ENCODE assay signal across 12 mouse cellular contexts in genomic region chr7:45635711-45636688, GRCm38 (mm10). TPM values are rescaled to one million over a fixed set of nuclear protein-coding genes. Genes with fewer than 3 reads are reported as not detected.
A peak's percentile ranks its signal among the peaks of the same experiment; 100 is the strongest.
DNase-seq lines count a peak whose midpoint lies in the region; ATAC-seq and TF ChIP-seq lines count a peak whose summit lies in the region.
"Had no signal": no experiment of that assay in that cellular context is flagged by ENCODE, and none has a peak within 500 bp of the region (broad histone marks: within the 10 kb centered on the region; RNA-seq: fewer than 3 reads in every experiment).

No protein-coding gene starts in this region.

- H3K9me3 ChIP-seq in kidney, postnatal 0 days (replicated peaks; ENCODE audit: low read length): no peaks in the 10 kb centered on the region
- H3K9me3 ChIP-seq: forebrain, embryonic 15.5 days had no signal

- no peaks in the 10 kb centered on the region for H3K27me3 ChIP-seq in kidney, postnatal 0 days (ENCODE audit: insufficient read depth, low read length)
- H3K27me3 ChIP-seq: forebrain, embryonic 15.5 days had no signal

- 0 out of 2 replicates have a peak, but pooled peaks cover 4% of the 10 kb centered on the region for H3K36me3 ChIP-seq in kidney, postnatal 0 days (ENCODE audit: insufficient read depth, low read length)

- 0 out of 2 replicates have a peak overlapping the region, but pooled peaks have one; percentile 18 for H3K27ac ChIP-seq in layer of hippocampus, adult 2 months
- H3K27ac ChIP-seq in kidney, postnatal 0 days: peak overlapping the region; percentile 64
- H3K27ac ChIP-seq: forebrain, embryonic 15.5 days had no signal

- DNase-seq in layer of hippocampus, adult 2 months (ENCODE audit: low spot score in 2 of 2): no peak
- DNase-seq in layer of hippocampus, postnatal 25 days (ENCODE audit: extremely low spot score in 1 of 2, low spot score in 1 of 2): no peak
- DNase-seq in kidney, postnatal 0 days (ENCODE audit: low spot score): peak; percentile 89
- DNase-seq in lung, postnatal 4 days: peak; percentile 77 to 78
- DNase-seq in yolk sac, embryonic 10.5 days (ENCODE audit: low spot score): no peak
- DNase-seq in layer of hippocampus, adult 18-20 months (ENCODE audit: low spot score in 2 of 2): no peak
- DNase-seq in layer of hippocampus, postnatal 10 days (ENCODE audit: low spot score in 2 of 2): no peak
- DNase-seq: cerebellum, adult 8-10 months; right cerebral cortex, postnatal 14 days; thymus, postnatal 4 days had no signal

- H3K9ac ChIP-seq in kidney, postnatal 0 days (ENCODE audit: low read depth, low read length): no peak overlapping the region
- H3K9ac ChIP-seq: forebrain, embryonic 15.5 days had no signal

- H3K4me2 ChIP-seq in kidney, postnatal 0 days (ENCODE audit: low read length): no peak overlapping the region
- H3K4me2 ChIP-seq: forebrain, embryonic 15.5 days had no signal

- H3K4me1 ChIP-seq in kidney, postnatal 0 days (replicated peaks; ENCODE audit: insufficient read depth, low read length): peaks cover 16% of the 10 kb centered on the region; the same call in 1 of the 2 replicates

- TF ChIP-seq CTCF in layer of hippocampus, adult 2 months (conservative IDR thresholded peaks at IDR 0.05): no peak
- no peak for TF ChIP-seq CTCF in kidney, postnatal 0 days (IDR thresholded peaks at IDR 0.05; ENCODE audit: low read depth)

- H3K4me3 ChIP-seq in layer of hippocampus, adult 2 months: no peak overlapping the region
- H3K4me3 ChIP-seq in kidney, postnatal 0 days (replicated peaks; ENCODE audit: low read depth, low read length): no peak overlapping the region
- H3K4me3 ChIP-seq: forebrain, embryonic 15.5 days had no signal

- WGBS in kidney, postnatal 0 days: 55% methylated on average over 15 of the region's 15 CpGs

- ATAC-seq in granulocyte monocyte progenitor cell, adult 5-6 weeks (replicated peaks; ENCODE audit: poor library complexity, severe bottlenecking): peak; percentile 27
- no peak for ATAC-seq in kidney, postnatal 0 days (replicated peaks; ENCODE audit: low FRiP score, low read depth)
- ATAC-seq: forebrain, embryonic 15.5 days had no signal

RNA-seq across cellular contexts. Expression of gene Mamstr, which starts 3.8 kb away (rescaled TPM):
- total RNA-seq in layer of hippocampus, adult 2 months (2021): 1 to 10 TPM; 1.2 to 4.8 TPM
- 1 to 10 TPM; 3.1 to 3.4 TPM for total RNA-seq in layer of hippocampus, postnatal 25 days (2021)
- total RNA-seq in granulocyte monocyte progenitor cell, adult 5-6 weeks (2014; fragmentation: Nextera tagmentation): not detected in 2 replicates
- 0.36 TPM in 1 of 2 replicates, not detected in the other for total RNA-seq in granulocyte monocyte progenitor cell, adult 5-6 weeks (2017)
- 3.9 and 4.8 TPM in 2 replicates for polyA plus RNA-seq in kidney, postnatal 0 days (2015; fragmentation: Nextera tagmentation; extraction: Ambion mirVana)
- 1 to 10 TPM; 1.1 to 2.3 TPM for total RNA-seq in layer of hippocampus, adult 18-20 months (2021)
- total RNA-seq in layer of hippocampus, postnatal 10 days (2021): 1 to 10 TPM; 1.7 TPM

RNA-seq across cellular contexts. Expression of gene Rasip1, which starts 8.7 kb away (rescaled TPM):
- 1 to 10 TPM; 6.1 to 7.4 TPM for total RNA-seq in layer of hippocampus, adult 2 months (2021)
- 1 to 10 TPM; 6.1 to 6.5 TPM for total RNA-seq in layer of hippocampus, postnatal 25 days (2021)
- 0.15 TPM in 1 of 2 replicates, not detected in the other for total RNA-seq in granulocyte monocyte progenitor cell, adult 5-6 weeks (2014; fragmentation: Nextera tagmentation)
- total RNA-seq in granulocyte monocyte progenitor cell, adult 5-6 weeks (2017): 0.93 TPM in 1 of 2 replicates, not detected in the other
- polyA plus RNA-seq in kidney, postnatal 0 days (2015; fragmentation: Nextera tagmentation; extraction: Ambion mirVana): 16.9 and 21.1 TPM in 2 replicates
- total RNA-seq in layer of hippocampus, adult 18-20 months (2021): 1 to 10 TPM; 6.0 to 6.3 TPM
- total RNA-seq in layer of hippocampus, postnatal 10 days (2021): 10 to 100 TPM; 13.9 to 14.5 TPM

RNA-seq across cellular contexts. Expression of gene Izumo1, which starts 14.4 kb away (rescaled TPM):
- not detected for total RNA-seq in layer of hippocampus, adult 2 months (2021)
- total RNA-seq in layer of hippocampus, postnatal 25 days (2021): not detected
- not detected in 2 replicates for total RNA-seq in granulocyte monocyte progenitor cell, adult 5-6 weeks (2014; fragmentation: Nextera tagmentation)
- 0.34 TPM in 1 of 2 replicates, not detected in the other for total RNA-seq in granulocyte monocyte progenitor cell, adult 5-6 weeks (2017)
- 0.17 and 0.29 TPM in 2 replicates for polyA plus RNA-seq in kidney, postnatal 0 days (2015; fragmentation: Nextera tagmentation; extraction: Ambion mirVana)
- total RNA-seq in layer of hippocampus, adult 18-20 months (2021): not detected
- not detected for total RNA-seq in layer of hippocampus, postnatal 10 days (2021)
- polyA plus RNA-seq: forebrain, embryonic 15.5 days had no signal

RNA-seq across cellular contexts. Expression of gene Fut1, which starts 18.9 kb away (rescaled TPM):
- not detected for total RNA-seq in layer of hippocampus, adult 2 months (2021)
- not detected for total RNA-seq in layer of hippocampus, postnatal 25 days (2021)
- total RNA-seq in granulocyte monocyte progenitor cell, adult 5-6 weeks (2014; fragmentation: Nextera tagmentation): not detected in 2 replicates
- not detected in 2 replicates for total RNA-seq in granulocyte monocyte progenitor cell, adult 5-6 weeks (2017)
- 0.08 and 0.26 TPM in 2 replicates for polyA plus RNA-seq in kidney, postnatal 0 days (2015; fragmentation: Nextera tagmentation; extraction: Ambion mirVana)
- total RNA-seq in layer of hippocampus, adult 18-20 months (2021): under 1 TPM in 1 of 2 experiments, not detected in 1; 0.18 TPM
- total RNA-seq in layer of hippocampus, postnatal 10 days (2021): under 1 TPM; 0.20 to 0.71 TPM
- polyA plus RNA-seq: forebrain, embryonic 15.5 days had no signal

RNA-seq across cellular contexts. Expression of gene Fgf21, which starts 20.7 kb away (rescaled TPM):
- not detected for total RNA-seq in layer of hippocampus, adult 2 months (2021)
- not detected for total RNA-seq in layer of hippocampus, postnatal 25 days (2021)
- not detected in 2 replicates for total RNA-seq in granulocyte monocyte progenitor cell, adult 5-6 weeks (2014; fragmentation: Nextera tagmentation)
- not detected in 2 replicates for total RNA-seq in granulocyte monocyte progenitor cell, adult 5-6 weeks (2017)
- polyA plus RNA-seq in kidney, postnatal 0 days (2015; fragmentation: Nextera tagmentation; extraction: Ambion mirVana): 0.12 TPM in 1 of 2 replicates, not detected in the other
- not detected for total RNA-seq in layer of hippocampus, adult 18-20 months (2021)
- not detected for total RNA-seq in layer of hippocampus, postnatal 10 days (2021)
- polyA plus RNA-seq: forebrain, embryonic 15.5 days had no signal

Comparison
In these comparisons a context has a peak if more than half of its experiments do, and no peak if none do; other contexts are left out.
1. DNase-seq: peak in kidney, postnatal 0 days (single experiment) and lung, postnatal 4 days (2 of 2); none in layer of hippocampus, adult 2 months (0 of 2), layer of hippocampus, postnatal 25 days (0 of 2), yolk sac, embryonic 10.5 days (single experiment), layer of hippocampus, adult 18-20 months (0 of 2) and layer of hippocampus, postnatal 10 days (0 of 2).